Mouse (Mus musculus): ENCODE measurements at regions not wholly inside any gene's neighbourhood (a gene's known extent, or its start where the extent isn't known, plus 50 kb on each side); places are given as distances from the start of the nearest gene placed in this dataset.

DNA sequence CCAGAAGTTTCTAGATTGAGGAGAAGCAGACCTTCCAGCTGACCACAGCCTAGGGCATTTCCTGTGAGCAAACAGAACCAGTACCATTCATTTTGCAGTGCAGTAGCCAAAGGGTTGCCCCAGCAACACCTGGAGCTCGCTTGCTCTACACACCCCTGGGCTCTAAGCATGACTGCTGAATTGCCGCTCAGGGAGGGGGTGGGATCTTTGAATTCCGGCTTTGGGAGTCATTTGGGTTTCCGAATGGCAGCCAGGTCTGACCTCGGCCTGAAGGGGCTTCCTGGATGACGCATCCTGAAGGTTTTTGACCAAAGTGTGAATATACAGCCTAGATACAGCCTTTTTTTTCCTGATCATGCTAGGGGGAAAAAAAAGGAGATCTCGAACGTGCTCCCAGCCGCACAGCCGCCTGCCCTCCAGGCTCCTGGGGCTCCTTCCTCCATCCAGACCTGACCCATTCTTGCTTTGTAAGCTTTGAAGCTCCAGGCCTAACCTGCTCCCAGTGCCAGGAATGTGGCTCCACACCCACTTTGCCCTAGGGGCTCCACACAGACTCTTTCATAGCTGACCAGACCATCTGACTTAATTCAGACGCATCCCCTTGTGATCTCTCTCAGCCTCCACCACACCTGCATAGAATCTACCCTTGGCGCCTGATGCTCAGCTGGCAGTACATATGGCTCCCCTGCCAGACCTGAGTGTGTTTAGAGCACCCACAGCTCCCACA is 91.1 kb upstream of the Tle3 start:
- no peak for DNase-seq
- intact Hi-C loops (cut with DNase I), result no loop called here

- DNase-seq, result no peak
- intact Hi-C loops (cut with DNase I), result no loop called here
Observed at GRCm38 (mm10) chr9:61283311-61283710, 88.9 kb upstream of the Tle3 start.

DNA sequence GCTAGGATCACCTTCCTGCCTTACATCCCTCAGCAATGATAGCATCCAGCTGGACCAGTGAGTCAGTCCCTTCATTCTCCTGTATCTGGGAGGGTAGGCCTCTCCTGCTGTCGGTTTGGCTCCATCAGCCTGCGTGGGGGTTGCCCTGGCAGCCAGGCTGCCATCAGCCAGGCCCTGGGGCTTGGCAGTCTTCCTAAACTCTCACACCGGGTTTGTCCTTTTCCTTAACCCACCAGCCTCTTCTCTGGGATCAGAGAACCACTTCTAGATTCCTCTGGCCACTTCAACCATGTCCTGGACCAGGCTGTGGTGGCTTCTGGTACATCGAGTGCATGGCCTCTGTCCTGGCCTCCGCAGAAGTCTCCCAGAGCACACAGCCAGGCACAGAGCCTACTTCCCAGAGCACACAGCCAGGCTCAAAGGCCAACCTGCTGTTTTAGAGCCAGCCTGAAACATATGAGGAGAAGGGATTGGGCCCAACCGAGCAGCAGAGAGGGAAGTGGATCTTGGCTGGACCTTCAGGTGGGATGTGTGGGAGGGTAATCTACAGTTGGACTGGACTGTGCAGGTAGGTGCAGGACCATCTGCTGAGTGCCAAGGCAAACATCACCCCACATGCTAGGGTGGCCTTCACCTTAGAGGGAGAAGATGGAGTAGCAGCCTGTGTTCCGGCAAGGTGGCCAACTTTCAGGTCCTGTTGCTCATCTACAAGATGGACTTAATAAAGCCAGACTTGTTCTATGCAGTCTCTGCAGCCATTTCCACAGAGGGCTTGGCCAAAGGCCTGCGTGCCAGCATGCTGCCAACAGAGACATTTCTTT is 87.8 kb upstream of the Tle3 start:
- peak; percentile 90 for DNase-seq
- intact Hi-C loops (cut with DNase I), result no loop called here

DNA sequence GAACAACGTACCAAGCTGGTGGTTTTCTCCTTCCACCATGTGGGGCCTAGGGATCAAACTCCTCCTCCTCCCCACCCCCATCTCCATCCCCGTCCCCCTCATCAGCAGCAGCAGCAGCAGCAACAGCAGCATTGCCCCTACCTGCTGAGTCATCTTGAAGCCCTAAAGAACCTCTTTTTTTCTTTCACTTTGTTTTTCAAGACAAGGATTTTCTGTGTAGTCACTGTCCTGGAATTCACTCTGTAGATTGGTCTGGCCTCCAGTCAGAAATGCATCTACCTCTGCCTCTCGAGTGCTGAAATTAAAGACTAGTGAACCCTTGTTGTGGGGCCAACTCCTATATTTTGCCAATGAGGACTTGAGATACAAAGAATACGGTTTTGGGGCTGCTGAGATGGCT is 85.6 kb upstream of the Tle3 start:
- intact Hi-C loops (cut with DNase I), result no loop called here
- no peak for DNase-seq

DNA sequence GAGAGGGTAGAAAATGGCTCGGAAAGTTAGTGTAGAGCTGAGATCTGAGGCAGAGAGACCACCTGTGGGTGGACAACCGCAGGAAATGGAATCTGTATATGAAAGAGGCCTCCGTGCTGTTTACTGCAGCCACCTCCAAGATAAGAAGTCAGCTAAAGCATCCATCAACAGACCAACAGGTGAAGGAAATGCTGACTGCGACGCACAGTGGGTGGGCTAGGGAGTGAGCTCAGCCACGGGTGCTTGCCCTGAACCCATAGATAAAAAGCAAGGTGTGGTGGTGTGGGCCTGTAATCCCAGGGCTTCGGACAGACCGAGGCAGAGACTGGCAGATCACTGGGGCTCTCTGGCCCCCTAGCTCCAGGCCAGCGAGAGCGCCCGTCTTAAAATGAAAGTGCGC is 83.0 kb upstream of the Tle3 start:
- DNase-seq, result no peak
- intact Hi-C loops (cut with DNase I), result no loop called here

DNA sequence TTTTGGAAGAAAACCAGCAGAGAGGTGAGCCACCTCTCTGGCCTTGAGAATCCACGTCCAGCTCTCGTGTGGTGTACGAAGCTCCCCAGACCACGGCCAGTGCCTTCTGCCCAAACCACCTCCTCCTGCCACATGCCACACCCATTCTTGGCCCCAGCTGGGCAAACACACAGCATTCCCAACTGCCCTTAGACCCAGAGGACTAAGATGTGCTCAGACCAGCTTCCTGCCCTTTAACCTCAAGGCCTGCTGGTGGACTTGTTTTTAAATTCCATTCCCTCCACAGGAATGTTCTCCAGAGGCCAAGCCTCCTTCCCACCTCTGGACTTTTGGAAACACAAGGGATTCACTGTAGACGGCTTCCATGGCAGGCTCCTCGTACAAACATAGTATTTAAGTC is 82.5 kb upstream of the Tle3 start:
- intact Hi-C loops (cut with DNase I), result no loop called here
- DNase-seq, result no peak

DNA sequence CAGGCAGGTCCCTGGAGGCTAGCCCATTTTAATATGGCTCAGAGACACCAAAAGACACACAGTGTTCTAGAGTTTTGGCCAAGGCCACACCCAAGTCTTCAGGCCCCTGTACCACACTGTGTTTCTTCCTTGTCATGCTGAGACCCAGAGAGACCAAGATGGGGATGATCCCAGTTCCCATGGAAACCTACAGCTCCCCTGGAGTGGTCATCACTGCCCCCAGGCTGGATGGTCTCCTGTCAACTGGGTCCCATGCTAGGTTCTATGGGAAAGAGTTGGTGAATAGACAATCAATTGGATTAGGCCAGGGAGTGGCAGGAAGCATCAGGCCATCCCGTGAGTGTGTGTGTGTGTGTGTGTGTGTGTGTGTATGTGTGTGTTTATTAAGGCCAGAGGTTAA is 80.5 kb upstream of the Tle3 start:
- DNase-seq, result no peak
- intact Hi-C loops (cut with DNase I), result no loop called here

DNA sequence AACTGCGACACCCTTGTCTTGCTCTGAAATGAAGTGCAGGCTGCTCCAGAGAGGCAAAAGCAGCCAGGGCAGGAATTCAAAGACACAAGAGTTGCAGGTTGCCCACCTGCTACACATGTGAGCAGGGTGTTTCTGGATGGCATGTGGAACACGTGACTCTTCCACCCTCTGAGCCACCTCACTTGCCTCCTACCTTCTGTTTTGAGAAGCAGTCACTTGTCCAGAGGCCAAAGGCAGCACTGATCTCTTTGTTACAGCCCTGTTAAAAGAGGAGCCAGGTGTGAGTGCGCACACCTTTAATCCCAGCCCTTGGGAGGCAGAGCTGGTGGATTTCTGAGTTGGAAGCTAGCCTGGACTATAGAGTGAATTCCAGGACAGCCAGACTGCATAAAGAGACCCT is 79.7 kb upstream of the Tle3 start:
- intact Hi-C loops (cut with DNase I), result no loop called here

DNA sequence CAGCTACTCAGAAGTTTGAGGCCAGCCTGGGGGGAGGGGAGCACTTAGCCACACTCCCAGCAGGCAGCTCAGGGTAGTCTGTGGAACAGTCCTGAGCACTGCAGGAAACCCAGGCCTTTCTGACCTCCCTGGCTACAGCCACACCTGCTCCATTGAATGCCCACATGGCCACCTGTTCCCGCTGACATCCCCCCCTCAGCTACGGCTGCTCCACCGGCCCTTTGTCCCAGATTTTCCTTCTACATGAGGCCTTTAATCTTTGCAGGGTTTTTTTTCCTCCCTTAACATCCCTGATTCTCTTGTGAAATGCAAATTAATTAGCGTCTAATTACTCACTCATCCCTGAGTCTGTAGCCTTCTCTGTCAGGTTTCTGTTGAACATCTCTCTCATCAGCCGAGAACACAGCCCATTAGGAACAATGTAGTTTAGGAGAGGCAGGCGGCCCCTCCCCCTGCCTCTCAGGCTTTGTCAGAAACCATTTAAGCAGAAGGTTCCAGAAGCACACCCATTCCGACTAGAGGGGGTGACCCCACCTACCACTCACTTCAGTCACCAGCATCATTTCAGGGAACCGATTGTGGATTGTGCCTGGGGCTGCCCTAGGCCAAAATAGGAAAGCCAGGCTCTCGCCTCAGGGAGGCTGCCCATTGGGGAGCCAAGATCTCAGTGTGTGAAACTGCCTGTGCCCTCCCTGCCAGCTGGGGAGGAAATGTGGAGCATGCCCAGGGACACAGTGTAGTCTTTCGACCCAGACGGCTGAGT is 78.8 kb upstream of the Tle3 start:
- peak; percentile 55 for DNase-seq
- intact Hi-C loops (cut with DNase I), result no loop called here

More for the DNA sequence above, 79.7 kb upstream of the Tle3 start:
- no peak for DNase-seq

DNA sequence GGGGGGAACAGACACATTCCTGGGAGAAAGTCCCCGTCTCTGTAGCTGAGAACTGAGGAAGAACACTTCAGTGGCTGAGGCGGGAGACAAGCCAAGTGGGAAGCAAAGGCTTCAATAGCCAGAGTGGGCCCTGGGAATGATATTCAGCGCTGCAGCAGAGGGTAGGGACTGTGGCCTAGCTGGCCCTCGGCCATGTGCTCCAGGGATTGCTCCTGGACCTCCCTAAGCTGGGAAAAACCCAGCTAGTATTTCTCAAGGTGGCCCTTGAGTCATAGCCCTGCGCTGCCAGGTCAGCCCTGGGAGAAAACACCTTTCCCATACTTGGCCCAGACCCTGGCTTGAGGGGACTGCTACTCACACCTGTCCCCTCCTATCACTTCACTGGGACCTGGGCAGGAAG is 77.2 kb upstream of the Tle3 start:
- intact Hi-C loops (cut with DNase I), result no loop called here
- no peak for DNase-seq

GRCm38 (mm10) chr9:61296311-61296947 is 75.7 kb upstream of the Tle3 start:
- intact Hi-C loops (cut with DNase I), result no loop called here
- DNase-seq, result no peak

- no peak for DNase-seq
- intact Hi-C loops (cut with DNase I), result no loop called here
Observed at GRCm38 (mm10) chr9:61297385-61297784, 74.8 kb upstream of the Tle3 start.

GRCm38 (mm10) chr9:61299873-61300560 is 72.1 kb upstream of the Tle3 start:
- DNase-seq, result no peak
- intact Hi-C loops (cut with DNase I), result no loop called here

GRCm38 (mm10) chr9:61301070-61301469 is 71.1 kb upstream of the Tle3 start:
- DNase-seq, result no peak
- intact Hi-C loops (cut with DNase I), result no loop called here

GRCm38 (mm10) chr9:61302724-61303123 is 69.4 kb upstream of the Tle3 start:
- no peak for DNase-seq
- intact Hi-C loops (cut with DNase I), result no loop called here

DNA sequence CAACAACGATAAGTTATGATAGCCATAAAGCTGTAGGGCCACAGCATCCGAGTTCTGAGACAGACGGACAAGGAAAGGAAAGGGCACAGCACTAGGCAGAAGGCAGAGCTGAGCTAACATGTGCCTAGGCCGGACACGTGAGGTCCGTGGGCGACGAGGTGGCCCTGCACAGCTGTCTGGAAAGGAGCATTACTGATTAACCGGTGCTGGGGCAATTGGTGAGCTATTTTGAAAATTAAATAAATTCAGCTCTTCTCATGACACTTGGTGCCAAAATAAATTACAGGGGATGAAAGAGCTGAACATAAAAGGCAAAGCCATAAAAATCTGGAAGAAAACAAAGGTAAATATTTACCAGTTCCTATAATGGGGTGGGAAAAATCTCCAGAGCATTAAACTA is 65.9 kb upstream of the Tle3 start:
- DNase-seq, result no peak
- intact Hi-C loops (cut with DNase I), result no loop called here

GRCm38 (mm10) chr9:61309096-61309495 is 63.1 kb upstream of the Tle3 start:
- DNase-seq, result no peak
- intact Hi-C loops (cut with DNase I), result no loop called here

GRCm38 (mm10) chr9:61309768-61310493 is 62.2 kb upstream of the Tle3 start:
- intact Hi-C loops (cut with DNase I), result no loop called here
- peak; percentile 59 for DNase-seq

DNA sequence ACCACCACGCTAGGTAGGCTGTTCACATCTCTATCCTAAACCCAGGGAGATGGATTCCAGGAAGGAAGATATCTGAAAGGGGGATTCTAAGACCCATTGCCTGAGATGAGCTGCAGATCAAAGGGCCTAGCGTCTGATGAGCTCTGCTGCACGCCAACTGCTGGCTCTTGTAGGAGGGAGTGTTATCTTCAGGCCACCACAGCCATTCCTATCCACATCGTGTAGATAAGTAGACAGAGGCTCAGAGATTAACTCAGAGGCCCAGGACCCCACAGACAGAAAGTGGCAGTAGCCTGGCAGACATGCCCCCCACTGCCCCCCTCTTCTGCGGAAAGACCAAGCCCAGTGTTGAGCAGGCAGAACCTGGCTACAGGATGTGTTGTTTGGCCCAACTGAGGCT is 61.6 kb upstream of the Tle3 start:
- intact Hi-C loops (cut with DNase I), result no loop called here
- no peak for DNase-seq

GRCm38 (mm10) chr9:61311604-61312003 is 60.6 kb upstream of the Tle3 start:
- intact Hi-C loops (cut with DNase I), result no loop called here
- DNase-seq, result no peak

Measured in left cerebral cortex, postnatal 4 days (tissue).